Mouse (Mus musculus) lung, postnatal 25 days (tissue): ENCODE results near the gene Fam214b.

Source experiments
- DNase-seq: peaks from one replicate; pipeline ENCODE4 v3.0.0; 2022; ENCODE audit warnings: low spot score

Gene Fam214b

DNA sequence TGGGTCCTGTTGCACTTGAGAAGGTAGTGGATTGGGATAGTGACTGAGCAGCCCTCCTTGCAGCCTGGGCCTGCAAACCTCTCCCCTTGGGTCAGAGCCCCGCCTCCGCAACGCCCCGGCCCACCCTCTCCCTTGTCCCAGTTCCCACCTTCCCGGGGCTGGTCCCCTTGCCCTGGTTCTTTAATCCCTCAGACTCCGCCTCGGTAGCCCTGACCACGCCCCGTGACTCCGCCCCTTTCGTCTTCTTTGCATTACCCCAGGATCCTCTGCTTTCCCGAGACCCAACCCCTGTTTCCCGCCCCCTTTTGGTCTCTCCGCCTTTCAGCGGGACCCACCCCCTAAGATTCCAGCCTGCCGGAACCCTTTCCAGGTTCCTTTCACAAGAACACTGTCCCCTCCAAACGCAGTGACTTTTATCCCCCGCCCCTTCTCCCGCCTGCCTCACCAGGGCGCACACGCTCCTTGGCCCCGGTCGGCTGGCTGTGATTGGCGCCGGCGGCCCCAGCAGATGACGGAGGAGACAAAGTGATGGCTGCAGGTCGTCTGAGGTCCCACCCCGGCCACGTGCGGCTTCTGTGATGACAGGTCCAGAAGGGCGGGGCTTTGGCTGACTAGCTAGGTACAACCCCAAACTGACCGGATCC is at the start of gene Fam214b:
Gene Fam214b (minus strand): TSS at position 562 of the 644 bp plus-strand sequence.
- peak; percentile 100 for DNase-seq

- no peak for DNase-seq
Observed at GRCm38 (mm10) chr4:43091183-43091582, 45.2 kb upstream of the Fam214b start.

GRCm38 (mm10) chr4:43089950-43090349 is 43.9 kb upstream of the Fam214b start:
- DNase-seq, result no peak

- no peak for DNase-seq
Observed at GRCm38 (mm10) chr4:43082458-43082857, 36.4 kb upstream of the Fam214b start.

GRCm38 (mm10) chr4:43078071-43078718 is 32.2 kb upstream of the Fam214b start:
- no peak for DNase-seq

- no peak for DNase-seq
Observed at GRCm38 (mm10) chr4:43074923-43075322, 28.9 kb upstream of the Fam214b start.

GRCm38 (mm10) chr4:43065471-43065870 is 19.5 kb upstream of the Fam214b start:
- no peak for DNase-seq

GRCm38 (mm10) chr4:43060286-43060685 is 14.3 kb upstream of the Fam214b start:
- no peak for DNase-seq

DNA sequence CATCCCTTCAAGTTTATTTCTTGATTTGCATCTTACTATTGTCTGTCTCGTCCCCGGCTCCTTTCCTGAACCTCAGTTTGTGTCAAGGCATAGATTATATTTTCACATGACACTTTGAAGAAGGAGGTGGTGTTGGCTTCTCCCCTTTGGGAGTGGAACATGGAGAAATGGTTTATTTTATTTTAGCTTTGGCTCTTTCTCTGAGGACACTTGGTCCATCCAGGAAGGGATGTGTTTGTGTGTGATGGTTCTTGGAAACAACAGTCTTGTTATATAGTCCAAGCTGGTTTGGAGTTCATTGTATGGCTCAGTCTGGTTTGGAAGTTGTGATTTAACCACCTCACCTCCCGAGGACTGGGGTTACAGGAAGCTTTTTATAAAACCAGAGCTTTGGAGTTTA is 13.7 kb upstream of the Fam214b start:
- no peak for DNase-seq

- DNase-seq, result peak; percentile 96
Observed at GRCm38 (mm10) chr4:43058753-43059654, 13.0 kb upstream of the Fam214b start, which contains the start of gene Unc13b. Gene Unc13b (plus strand): TSS chr4:43058953.

- no peak for DNase-seq
Observed at GRCm38 (mm10) chr4:43058392-43058752, 12.4 kb upstream of the Fam214b start.

- no peak for DNase-seq
Observed at GRCm38 (mm10) chr4:43057654-43058053, 11.6 kb upstream of the Fam214b start.

GRCm38 (mm10) chr4:43052627-43053026 is 6.6 kb upstream of the Fam214b start:
- DNase-seq, result peak; percentile 73

DNA sequence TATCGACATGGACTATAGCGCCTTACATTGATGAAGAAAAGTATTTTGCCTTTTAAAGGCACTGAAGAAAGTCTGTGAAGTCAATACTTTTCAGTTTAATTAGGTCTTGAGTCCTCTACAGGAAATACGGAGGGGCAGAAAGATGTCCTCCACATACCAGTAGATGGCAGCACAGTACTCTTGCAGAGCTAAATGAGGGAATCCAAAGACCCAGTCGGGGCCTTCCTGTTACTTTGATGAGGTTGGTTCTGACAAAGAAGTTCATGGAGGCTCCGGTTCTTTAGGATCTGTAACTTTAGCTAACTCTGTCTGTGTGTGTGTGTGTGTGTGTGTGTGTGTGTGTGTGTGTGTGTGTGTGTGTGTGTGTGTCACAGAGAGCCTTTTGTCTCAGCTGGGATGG is 1.2 kb upstream of the Fam214b start:
- DNase-seq, result peak; percentile 91

DNA sequence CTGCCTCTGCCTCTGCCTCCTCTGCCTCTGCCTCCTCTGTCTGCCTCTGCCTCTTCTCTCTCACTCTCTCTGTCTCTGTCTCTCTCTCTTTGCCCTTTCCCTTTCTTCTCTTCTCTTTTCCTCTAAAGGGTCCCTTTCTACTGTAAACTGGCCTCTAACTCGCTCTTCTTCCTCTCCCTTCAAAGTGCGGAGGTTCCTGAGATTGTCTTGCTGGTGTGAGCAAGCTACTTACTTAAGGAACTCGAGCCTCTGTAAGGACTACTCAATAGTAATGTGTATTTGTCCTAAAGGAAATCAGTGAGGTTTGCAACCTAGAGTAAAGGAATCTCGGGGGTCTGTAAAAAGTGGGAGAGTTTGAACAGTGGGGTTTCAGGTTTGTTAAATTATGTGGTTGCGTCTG is 587 bp upstream of the Fam214b start:
- DNase-seq, result no peak

GRCm38 (mm10) chr4:43045285-43045658 is 748 bp downstream of the Fam214b start:
- no peak for DNase-seq

DNA sequence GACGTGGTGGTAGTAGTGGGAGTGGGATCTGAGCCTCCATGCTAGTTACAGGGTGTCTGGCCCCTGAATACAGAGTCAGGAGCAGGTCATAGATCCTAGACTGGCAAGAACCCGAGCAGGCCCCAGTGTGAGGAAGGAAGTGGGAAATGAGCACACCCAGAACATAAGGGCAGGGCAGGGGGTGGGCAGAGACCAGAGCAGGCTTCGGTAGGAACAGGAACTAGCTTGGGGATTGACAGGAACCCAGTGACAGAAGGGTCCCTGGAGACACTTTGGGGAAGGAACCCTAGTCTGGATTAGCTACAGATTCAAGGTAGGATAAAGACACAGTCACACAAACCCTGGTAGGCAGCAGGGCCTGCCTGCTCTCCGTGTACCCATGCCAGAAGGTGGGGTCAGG is 1.3 kb downstream of the Fam214b start:
- peak; percentile 78 for DNase-seq

- DNase-seq, result peak; percentile 87
Observed at GRCm38 (mm10) chr4:43043644-43044357, 2.2 kb downstream of the Fam214b start.

DNA sequence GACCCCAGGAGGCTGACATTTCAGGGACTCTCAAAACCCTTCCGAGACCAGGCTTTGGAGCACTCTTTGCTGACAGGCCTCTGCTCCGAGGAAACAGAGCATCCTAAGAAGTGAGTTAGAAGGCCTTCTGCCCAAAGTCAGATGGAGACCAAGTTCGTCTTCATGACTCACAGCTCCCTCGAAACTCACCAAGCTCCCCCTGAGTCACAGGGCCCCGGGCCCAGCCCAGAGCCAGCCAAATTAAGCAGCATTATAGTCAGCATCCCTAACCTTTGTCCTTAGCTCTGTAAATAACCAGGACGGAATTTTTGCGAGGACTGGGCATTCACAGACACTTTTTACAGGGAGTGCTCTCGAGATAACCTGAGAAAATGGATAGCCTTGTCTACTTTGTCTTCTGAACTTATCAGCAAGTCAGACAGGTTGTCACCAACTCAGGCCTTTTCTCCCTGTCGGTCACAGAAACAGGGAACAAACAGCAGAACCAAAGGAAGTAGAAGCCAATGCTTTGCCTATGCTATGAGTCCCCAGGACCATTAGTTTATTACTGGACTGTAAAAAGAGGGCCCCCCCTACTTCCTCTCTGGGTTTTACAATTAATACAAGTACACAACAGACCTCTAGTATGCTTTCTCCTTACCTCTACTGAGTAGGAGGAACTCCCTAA is 5.0 kb downstream of the Fam214b start:
- no peak for DNase-seq

DNA sequence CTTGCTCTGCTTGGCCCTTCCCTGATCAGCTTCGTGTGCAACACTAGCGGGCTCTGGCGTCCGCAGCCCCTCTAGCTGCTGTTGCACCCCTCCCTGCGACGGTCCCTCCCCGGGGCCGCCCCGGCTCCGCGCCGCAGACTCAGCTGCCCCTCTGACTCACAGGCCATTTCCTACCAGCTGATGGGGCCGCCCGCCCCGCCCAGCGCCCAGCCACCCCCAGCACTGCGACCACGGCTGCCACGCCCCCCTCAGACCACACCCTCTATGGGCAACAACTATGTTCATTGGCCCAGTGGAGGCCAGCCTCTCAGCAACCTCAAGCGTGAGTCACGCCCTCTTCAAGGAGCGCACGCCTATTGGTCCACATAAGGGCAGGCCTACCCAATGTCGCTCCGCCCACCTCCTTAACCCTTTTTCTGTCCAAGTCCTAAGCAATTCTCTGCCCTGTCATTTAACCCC is 5.9 kb downstream of the Fam214b start:
- DNase-seq, result peak; percentile 98

GRCm38 (mm10) chr4:43039609-43040008 is 6.4 kb downstream of the Fam214b start:
- DNase-seq, result no peak
